Mouse (Mus musculus) adrenal gland, postnatal 4 days (tissue): ENCODE measurements around the gene Rdh8. TPM values are rescaled to one million over a fixed set of nuclear protein-coding genes. Genes with fewer than 3 reads are reported as not detected.
"Not testable (repeated sequence)": the region's sequence is repeated elsewhere in the genome, so short reads cannot be mapped to it uniquely, and the experiment has no call there.

Experiments used
- DNase-seq, 2 experiments: peaks; one replicate each; pipeline ENCODE4 v3.0.0; 2021 to 2022; ENCODE audit warnings: low spot score in 2 of 2, mixed read lengths in 2 of 2
- total RNA-seq, 2 experiments: library from RNA; stranded (reverse); gene quantifications; 2 replicates each; pipeline ENCODE4 v1.2.3; 2021

Rdh8 gene
- total RNA-seq, 2 experiments from 2014 or later: not detected

DNA sequence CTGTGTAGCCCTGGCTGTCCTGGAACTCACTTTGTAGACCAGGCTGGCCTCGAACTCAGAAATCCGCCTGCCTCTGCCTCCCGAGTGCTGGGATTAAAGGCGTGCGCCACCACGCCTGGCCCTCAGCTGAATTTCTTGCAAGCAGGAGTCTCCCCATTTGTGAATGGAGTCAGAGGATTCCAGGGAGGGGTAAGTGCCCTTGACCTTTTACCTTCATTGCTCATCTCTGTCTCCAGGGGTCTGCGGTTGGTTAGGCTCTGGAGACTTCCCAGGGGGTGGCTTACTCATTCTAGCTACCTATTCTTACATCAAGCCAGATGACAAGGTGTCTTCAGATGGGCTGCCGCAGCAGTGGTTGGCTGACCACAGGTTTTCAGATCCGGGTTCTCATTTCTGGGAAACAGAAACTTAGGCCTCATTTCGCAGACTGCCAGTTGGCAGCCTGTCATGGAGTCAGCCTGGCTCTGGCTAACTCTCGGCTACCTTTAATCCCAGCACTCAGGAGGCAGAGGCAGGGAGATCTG, 17.2 kb downstream of the Rdh8 start:
- not testable (repeated sequence) for DNase-seq

DNA sequence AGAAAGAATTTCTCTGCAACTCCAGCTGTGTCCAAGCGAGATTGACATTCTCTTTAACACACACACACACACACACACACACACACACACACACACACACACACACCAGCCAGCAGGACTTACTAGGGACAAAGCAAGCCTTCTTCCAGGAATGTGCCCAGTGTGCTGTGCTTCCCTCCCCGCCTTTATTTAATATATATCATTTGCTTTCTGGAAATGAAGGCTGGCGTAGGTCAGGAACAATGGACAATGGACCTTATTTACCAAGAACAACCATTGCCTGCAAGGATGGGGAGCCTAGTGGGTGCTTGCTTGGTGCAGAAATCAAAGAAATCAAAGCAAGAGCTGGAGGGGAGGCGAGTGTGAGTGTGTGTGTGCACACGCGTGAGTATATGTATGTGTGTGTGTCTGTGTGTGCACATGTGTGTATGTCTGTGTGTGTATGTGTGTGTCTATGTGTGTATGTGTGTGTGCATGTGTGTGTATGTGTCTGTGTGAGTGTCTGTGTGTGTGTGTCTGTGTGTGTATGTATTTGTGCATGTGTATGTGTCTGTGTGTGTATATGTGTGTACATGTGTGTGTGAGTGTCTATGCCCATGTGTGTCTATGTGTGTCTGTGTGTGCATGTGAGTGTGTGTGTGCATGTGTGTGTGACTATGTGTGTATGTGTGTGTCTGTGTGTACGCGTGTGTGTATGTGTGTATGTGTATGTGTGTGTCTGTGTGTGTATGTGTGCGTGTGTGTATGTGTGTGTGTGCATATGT, 19.1 kb downstream of the Rdh8 start:
- DNase-seq: no peak

- DNase-seq: no peak
Observed at GRCm38 (mm10) chr9:20838931-20839330, 20.6 kb downstream of the Rdh8 start.

DNA sequence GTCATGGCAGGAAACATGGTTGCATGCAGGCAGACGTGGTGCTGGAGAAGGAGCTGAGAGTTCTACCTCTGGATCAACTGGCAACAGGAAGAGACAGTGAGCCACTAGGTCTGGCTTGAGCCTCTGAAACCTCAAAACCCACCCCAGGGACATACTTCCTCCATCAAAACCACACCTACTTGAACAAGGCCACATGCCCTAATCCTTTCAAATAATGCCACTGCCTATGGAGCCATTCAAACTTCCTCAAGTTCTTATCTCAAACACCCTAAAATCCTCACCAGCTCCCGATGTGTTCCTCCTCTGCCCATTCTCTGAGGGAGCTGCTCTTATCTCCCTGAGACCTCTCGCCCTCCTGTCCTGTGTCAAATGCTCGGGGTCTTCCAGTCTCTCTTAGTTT, 23.9 kb downstream of the Rdh8 start:
- no peak for DNase-seq

DNA sequence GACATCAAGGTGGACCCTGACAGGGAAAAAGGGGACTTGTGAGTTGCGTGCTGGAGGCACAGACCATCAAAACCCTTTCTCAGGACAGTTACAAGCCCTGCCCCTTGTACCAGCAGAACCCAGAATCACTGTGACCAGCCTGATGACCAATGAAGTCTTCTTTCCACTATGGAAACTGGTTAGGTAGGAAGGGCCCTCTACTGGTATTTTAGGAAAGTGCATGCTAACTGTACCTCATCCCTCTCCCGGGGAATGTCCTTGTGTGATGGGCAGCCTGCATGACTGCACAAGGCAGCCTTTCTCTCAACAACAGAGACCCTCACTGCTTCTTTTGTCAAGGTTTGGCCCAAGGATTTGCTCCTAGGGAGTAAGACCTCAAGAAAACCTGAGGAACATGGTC, 24.4 kb downstream of the Rdh8 start:
- DNase-seq: no peak

- DNase-seq: no peak
Observed at GRCm38 (mm10) chr9:20850179-20850578, 31.9 kb downstream of the Rdh8 start.

DNA sequence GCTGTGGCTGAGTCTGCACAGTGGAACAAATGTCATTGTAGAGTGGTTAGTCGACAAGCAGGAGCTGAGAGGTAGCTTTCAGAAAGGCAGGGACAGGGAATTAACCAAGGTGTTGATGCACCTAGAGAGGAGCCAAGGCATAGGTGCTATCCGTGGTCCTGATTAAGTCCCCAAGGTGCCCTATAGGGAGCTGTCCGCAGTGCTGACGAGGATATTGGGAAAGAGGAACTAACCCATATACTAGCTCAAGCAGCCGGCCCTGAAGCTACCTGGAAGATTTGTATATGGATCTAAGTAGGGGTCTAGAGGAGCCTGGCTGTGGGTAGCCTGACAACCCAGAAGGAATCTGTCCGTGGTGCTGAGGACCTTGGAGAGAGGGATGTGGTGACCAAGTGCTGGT, 38.8 kb downstream of the Rdh8 start:
- DNase-seq: no peak

- DNase-seq: no peak
Observed at GRCm38 (mm10) chr9:20859926-20860325, 41.6 kb downstream of the Rdh8 start.

DNA sequence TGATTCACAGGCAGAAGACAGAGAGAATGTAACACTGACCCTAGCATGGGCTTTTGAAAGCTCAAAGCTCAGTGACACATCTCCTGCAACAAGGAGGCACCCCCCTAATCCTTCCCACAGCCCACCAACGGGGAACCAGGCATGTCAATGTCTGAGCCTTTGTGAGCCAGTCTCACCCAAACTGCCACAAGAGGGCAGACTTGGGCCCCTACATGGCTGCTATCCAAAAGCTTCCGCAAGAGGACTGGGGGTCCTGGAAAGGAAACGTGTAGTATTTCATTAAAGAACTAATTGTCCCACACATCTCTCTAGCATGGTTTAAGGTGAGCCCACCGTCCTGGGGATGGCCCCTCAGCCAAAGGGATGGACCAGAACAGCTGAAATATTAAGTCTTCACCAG, 43.5 kb downstream of the Rdh8 start:
- DNase-seq: no peak

- DNase-seq: no peak
Observed at GRCm38 (mm10) chr9:20862225-20862624, 43.9 kb downstream of the Rdh8 start.

DNA sequence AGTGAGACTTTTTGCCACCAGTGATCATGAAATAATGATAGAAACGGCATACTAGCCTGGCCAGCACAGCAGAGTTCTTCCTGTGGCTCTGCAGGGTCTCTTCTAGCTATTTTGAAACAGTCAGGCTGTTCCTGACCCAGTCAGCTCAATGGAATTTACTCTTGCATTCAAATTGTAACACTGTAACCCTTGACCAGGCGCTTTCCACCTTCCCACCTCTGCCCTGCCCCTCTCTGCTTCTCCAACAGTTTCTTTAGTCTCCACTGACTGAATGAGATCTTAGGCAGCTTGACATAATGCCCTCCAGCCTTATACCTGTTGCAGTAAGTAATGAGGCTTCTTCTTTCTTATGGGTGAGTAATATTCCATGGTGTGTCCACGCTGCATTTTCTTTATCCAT, 48.6 kb downstream of the Rdh8 start:
- no peak for DNase-seq

- peak; percentile 29 to 46 for DNase-seq
Observed at GRCm38 (mm10) chr9:20868448-20869001, 50.2 kb downstream of the Rdh8 start, which contains the start of gene A230050P20Rik. A230050P20Rik (plus strand) TSS chr9:20868642.

DNA sequence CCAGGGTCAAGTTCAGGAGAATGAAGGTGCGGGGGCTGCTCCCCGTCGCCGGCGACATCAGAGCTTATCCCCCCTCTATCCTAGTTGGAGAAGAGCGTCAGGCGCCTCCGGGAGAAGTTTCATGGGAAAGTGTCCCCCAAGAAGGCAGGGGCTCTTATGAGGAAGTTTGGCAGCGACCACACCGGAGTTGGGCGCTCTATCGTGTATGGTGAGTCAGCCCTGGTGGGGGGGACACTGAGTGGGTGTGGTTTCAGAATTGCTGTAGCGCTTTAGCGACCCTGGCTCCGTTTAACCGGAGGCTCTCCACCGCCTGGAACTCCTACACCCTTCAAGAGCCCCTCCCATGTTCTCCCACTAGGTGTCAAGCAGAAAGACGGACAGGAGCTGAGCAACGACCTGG, 50.9 kb downstream of the Rdh8 start:
- DNase-seq: no peak

GRCm38 (mm10) chr9:20870211-20871173, 52.2 kb downstream of the Rdh8 start:
- no peak for DNase-seq

- DNase-seq: no peak
Observed at GRCm38 (mm10) chr9:20872991-20873390, 54.7 kb downstream of the Rdh8 start.

GRCm38 (mm10) chr9:20873521-20873920, 55.2 kb downstream of the Rdh8 start:
- no peak for DNase-seq

- DNase-seq: no peak
Observed at GRCm38 (mm10) chr9:20875021-20875790, 56.9 kb downstream of the Rdh8 start.
